In the genomic region with DNA sequence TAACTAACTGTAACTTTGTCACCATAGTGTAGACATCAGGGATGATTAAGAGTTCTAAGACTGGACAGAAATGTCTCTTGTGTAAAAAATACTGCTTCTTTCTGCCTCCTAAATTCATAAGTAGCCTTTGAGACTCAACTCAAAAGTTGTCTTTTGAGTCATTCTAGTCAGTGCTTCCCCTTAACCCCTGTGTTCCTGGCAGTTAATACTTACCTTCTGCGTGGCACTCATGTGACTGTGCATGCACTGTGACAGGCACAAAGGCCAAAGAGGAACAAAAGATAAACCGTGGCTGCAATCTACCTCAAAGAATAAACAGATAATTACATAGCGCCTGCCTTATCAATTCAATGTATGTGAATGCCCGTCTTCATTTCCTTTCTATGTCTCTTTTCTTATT, we compare ENCODE assay signal across 41 mouse cellular contexts. TPM values are rescaled to one million over a fixed set of nuclear protein-coding genes. Genes with fewer than 3 reads are reported as not detected.
"Had no signal": no experiment of that assay in that cellular context is flagged by ENCODE, and none has a peak within 500 bp of the region (broad histone marks: within the 10 kb centered on the region; RNA-seq: fewer than 3 reads in every experiment).

No protein-coding gene starts in this region.

- H3K9me3 ChIP-seq: heart, embryonic 13.5 days; heart, embryonic 15.5 days; hindbrain, embryonic 10.5 days; hindbrain, embryonic 12.5 days; intestine, embryonic 15.5 days; kidney, embryonic 15.5 days; limb, embryonic 13.5 days; limb, embryonic 15.5 days; liver, embryonic 12.5 days had no signal

- H3K4me3 ChIP-seq: heart, adult 2 months; heart, embryonic 13.5 days; heart, embryonic 15.5 days; hindbrain, embryonic 10.5 days; hindbrain, embryonic 12.5 days; intestine, embryonic 15.5 days; kidney, embryonic 15.5 days; limb, embryonic 13.5 days; limb, embryonic 15.5 days; liver, embryonic 12.5 days had no signal

- H3K4me2 ChIP-seq: heart, embryonic 11.5 days; heart, embryonic 13.5 days; heart, embryonic 15.5 days; hindbrain, embryonic 12.5 days; hindbrain, embryonic 14.5 days; intestine, embryonic 15.5 days; kidney, embryonic 15.5 days; limb, embryonic 13.5 days; limb, embryonic 15.5 days; liver, embryonic 12.5 days had no signal

- ATAC-seq: hindbrain, embryonic 16.5 days; inflammation-experienced regulatory T-cells, adult 6 months; intestine, embryonic 15.5 days; liver, embryonic 12.5 days had no signal

- DNase-seq: gastrocnemius, postnatal 14 days; gastrocnemius, postnatal 36 days; heart, adult 2 months; heart, postnatal 14 days; heart, postnatal 4 days; kidney, adult 18-20 months; kidney, adult 9 months; kidney, postnatal 14 days; kidney, postnatal 36 days; layer of hippocampus, adult 9-11 months; layer of hippocampus, postnatal 36 days; left cerebral cortex, postnatal 4 days had no signal

- H3K36me3 ChIP-seq: heart, embryonic 13.5 days; heart, embryonic 15.5 days; hindbrain, embryonic 10.5 days; hindbrain, embryonic 12.5 days; intestine, embryonic 15.5 days; kidney, embryonic 15.5 days; limb, embryonic 13.5 days; limb, embryonic 15.5 days had no signal

- H3K4me1 ChIP-seq: heart, embryonic 13.5 days; heart, embryonic 15.5 days; hindbrain, embryonic 10.5 days; hindbrain, embryonic 12.5 days; intestine, embryonic 15.5 days; kidney, embryonic 15.5 days; limb, embryonic 13.5 days; limb, embryonic 15.5 days; liver, embryonic 12.5 days had no signal

- H3K27ac ChIP-seq: heart, adult 2 months; heart, embryonic 13.5 days; heart, embryonic 15.5 days; hindbrain, embryonic 10.5 days; hindbrain, embryonic 12.5 days; hindbrain, embryonic 14.5 days; intestine, embryonic 15.5 days; kidney, embryonic 15.5 days; kidney, postnatal 0 days; limb, embryonic 13.5 days; limb, embryonic 15.5 days; liver, embryonic 12.5 days; liver, embryonic 14.5 days had no signal

- H3K27me3 ChIP-seq: heart, embryonic 13.5 days; heart, embryonic 15.5 days; hindbrain, embryonic 12.5 days; intestine, embryonic 15.5 days; kidney, embryonic 15.5 days; limb, embryonic 13.5 days; limb, embryonic 15.5 days; liver, embryonic 12.5 days had no signal

- H3K9ac ChIP-seq: heart, embryonic 13.5 days; heart, embryonic 15.5 days; hindbrain, embryonic 12.5 days; hindbrain, embryonic 14.5 days; intestine, embryonic 15.5 days; kidney, embryonic 15.5 days; limb, embryonic 13.5 days; limb, embryonic 15.5 days; liver, embryonic 12.5 days; liver, embryonic 14.5 days had no signal

RNA-seq across cellular contexts. Expression of a gene that starts 0.7 kb away (rescaled TPM):
- total RNA-seq: gastrocnemius, adult 18-20 months; gastrocnemius, adult 8-10 months; gastrocnemius, postnatal 14 days; gastrocnemius, postnatal 36 days; granulocyte monocyte progenitor cell, adult 5-6 weeks; heart, adult 2 months; heart, postnatal 14 days; heart, postnatal 4 days; layer of hippocampus, adult 18-20 months; layer of hippocampus, adult 8-10 months; layer of hippocampus, postnatal 14 days; layer of hippocampus, postnatal 36 days; left cerebral cortex, adult 18-20 months; left cerebral cortex, adult 8-10 months; left cerebral cortex, postnatal 10 days; left cerebral cortex, postnatal 25 days; left cerebral cortex, postnatal 4 days; liver, adult 2 months had no signal
- polyA plus RNA-seq: heart, adult 2 months; heart, embryonic 11.5 days; heart, embryonic 13.5 days; heart, embryonic 15.5 days; heart, postnatal 0 days; hindbrain, embryonic 10.5 days; hindbrain, embryonic 12.5 days; hindbrain, embryonic 14.5 days; hindbrain, embryonic 16.5 days; inflammation-experienced regulatory T-cells, adult 6 months; intestine, embryonic 15.5 days; kidney, embryonic 15.5 days; kidney, postnatal 0 days; large intestine, adult 2 months; limb, embryonic 11.5 days; limb, embryonic 13.5 days; limb, embryonic 15.5 days; liver, adult 2 months; liver, embryonic 12.5 days; liver, embryonic 14.5 days had no signal

RNA-seq across cellular contexts. Expression of a gene that starts 18.4 kb away (rescaled TPM):
- total RNA-seq: gastrocnemius, adult 8-10 months; gastrocnemius, postnatal 14 days; gastrocnemius, postnatal 36 days; granulocyte monocyte progenitor cell, adult 5-6 weeks; heart, adult 2 months; heart, postnatal 14 days; heart, postnatal 4 days; layer of hippocampus, adult 18-20 months; layer of hippocampus, adult 8-10 months; layer of hippocampus, postnatal 14 days; layer of hippocampus, postnatal 36 days; left cerebral cortex, adult 18-20 months; left cerebral cortex, postnatal 25 days; left cerebral cortex, postnatal 4 days had no signal
- polyA plus RNA-seq: heart, adult 2 months; heart, embryonic 13.5 days; heart, embryonic 15.5 days; heart, postnatal 0 days; hindbrain, embryonic 10.5 days; hindbrain, embryonic 12.5 days; hindbrain, embryonic 14.5 days; hindbrain, embryonic 16.5 days; inflammation-experienced regulatory T-cells, adult 6 months; limb, embryonic 11.5 days; limb, embryonic 13.5 days had no signal

RNA-seq across cellular contexts. Expression of a gene that starts 55.4 kb away (rescaled TPM):
- total RNA-seq: granulocyte monocyte progenitor cell, adult 5-6 weeks; heart, adult 2 months; heart, postnatal 14 days; heart, postnatal 4 days had no signal
- polyA plus RNA-seq: heart, adult 2 months; heart, postnatal 0 days; inflammation-experienced regulatory T-cells, adult 6 months; liver, embryonic 12.5 days had no signal
